Mouse (Mus musculus) kidney, postnatal 0 days (tissue): ENCODE measurements around the gene Dnal1. TPM values are rescaled to one million over a fixed set of nuclear protein-coding genes. Genes with fewer than 3 reads are reported as not detected.
A peak's percentile ranks its signal among the peaks of the same experiment; 100 is the strongest.

Experiments
- ATAC-seq: fragments of 200-750 bp; cut with Nextera tagmentation; replicated peaks from 2 replicates; pipeline ENCODE4 v1.8.0; 2017; ENCODE audit warnings: low read depth, moderate number of reproducible peaks, moderate TSS enrichment, moderate library complexity; ENCODE audit not compliant: low FRiP score
- DNase-seq: peaks from one replicate; pipeline ENCODE4 v3.0.0-alpha.2; 2016; ENCODE audit warnings: low spot score
- H3K27ac ChIP-seq: fragments of 300-500 bp; sonication (generic); 2 replicates; pipeline ENCODE4 v1.5.1; 2014; ENCODE audit warnings: mild to moderate bottlenecking
- H3K27me3 ChIP-seq: fragments of 300-500 bp; sonication (generic); 2 replicates; pipeline ENCODE4 v1.6.1; 2014; ENCODE audit warnings: low read length, mixed read lengths; ENCODE audit not compliant: insufficient read depth
- H3K36me3 ChIP-seq: fragments of 300-500 bp; sonication (generic); 2 replicates; pipeline ENCODE4 v1.6.1; 2014; ENCODE audit warnings: low read length, mixed read lengths; ENCODE audit not compliant: insufficient read depth
- H3K4me1 ChIP-seq: fragments of 300-500 bp; sonication (generic); replicated peaks from 2 replicates; pipeline ENCODE4 v1.6.1; 2014; ENCODE audit warnings: antibody characterized with exemption, low read length, mixed read lengths; ENCODE audit not compliant: insufficient read depth
- H3K4me2 ChIP-seq: fragments of 300-500 bp; sonication (generic); 2 replicates; pipeline ENCODE4 v1.6.1; 2014; ENCODE audit warnings: mild to moderate bottlenecking, low read length, moderate library complexity, mixed read lengths
- H3K4me3 ChIP-seq: fragments of 300-500 bp; sonication (generic); replicated peaks from 2 replicates; pipeline ENCODE4 v1.5.1; 2014; ENCODE audit warnings: low read depth, low read length
- H3K9ac ChIP-seq: fragments of 300-500 bp; sonication (generic); 2 replicates; pipeline ENCODE4 v1.6.1; 2014; ENCODE audit warnings: low read depth, low read length
- H3K9me3 ChIP-seq: fragments of 300-500 bp; sonication (generic); replicated peaks from 2 replicates; pipeline ENCODE4 v1.6.1; 2016; ENCODE audit warnings: low read length, inconsistent platforms, mixed read lengths
- CTCF ChIP-seq: IDR thresholded peaks from 2 replicates; pipeline ENCODE4 v1.5.1; 2016; ENCODE audit warnings: antibody characterized with exemption, low read depth, mild to moderate bottlenecking, moderate library complexity
- whole genome bisulfite sequencing: fragments of 180-500 bp; shearing (Covaris S2); extraction: QIAGEN DNeasy Blood & Tissue Kit; methylation state at CpG from one replicate; pipeline ENCODE4 v1.1.7; 2014; 5-methylcytosine and 5-hydroxymethylcytosine counted together
- polyA plus RNA-seq: library from polyadenylated mRNA; unstranded; fragments of >200 nt; fragmentation: Nextera tagmentation; extraction: Ambion mirVana; gene quantifications from 2 replicates; pipeline ENCODE4 v1.2.1, GENCODE M21; 2015

Dnal1 gene
- polyA plus RNA-seq, 1 experiment from 2014 or later: 3.4 TPM

DNA sequence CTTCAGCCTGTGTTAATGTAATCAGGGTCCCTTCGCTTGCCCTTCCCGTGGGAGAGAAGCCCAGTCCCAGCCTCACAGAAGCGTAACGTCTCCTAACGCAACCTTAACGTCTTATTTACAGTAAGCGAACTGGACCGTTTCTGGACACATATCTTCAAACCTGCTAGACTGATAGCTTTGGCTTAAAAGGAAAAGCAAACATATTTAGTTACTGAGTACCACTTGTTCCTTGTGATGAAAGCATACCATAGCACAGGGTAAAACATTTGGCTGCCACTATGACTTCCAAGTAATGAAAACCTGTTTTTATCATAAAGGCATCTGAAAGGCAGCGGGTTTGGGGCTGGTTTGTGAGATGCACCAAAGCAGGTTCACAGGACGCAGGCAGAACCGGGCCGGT, 11.7 kb downstream of the Dnal1 start:
- Histone ChIP-seq H3K9ac (no peak overlapping the region), H3K4me3 (no peak overlapping the region), H3K36me3 (no peaks in the 10 kb centered on the region), H3K9me3 (no peaks in the 10 kb centered on the region), H3K4me1 (no peaks in the 10 kb centered on the region), H3K27ac (no peak overlapping the region), H3K27me3 (no peaks in the 10 kb centered on the region), H3K4me2 (no peak overlapping the region)
- DNase-seq (no peak), ATAC-seq (no peak)
- TF ChIP-seq CTCF: no peak
- 67% methylated on average over 12 of the region's 12 CpGs for WGBS

DNA sequence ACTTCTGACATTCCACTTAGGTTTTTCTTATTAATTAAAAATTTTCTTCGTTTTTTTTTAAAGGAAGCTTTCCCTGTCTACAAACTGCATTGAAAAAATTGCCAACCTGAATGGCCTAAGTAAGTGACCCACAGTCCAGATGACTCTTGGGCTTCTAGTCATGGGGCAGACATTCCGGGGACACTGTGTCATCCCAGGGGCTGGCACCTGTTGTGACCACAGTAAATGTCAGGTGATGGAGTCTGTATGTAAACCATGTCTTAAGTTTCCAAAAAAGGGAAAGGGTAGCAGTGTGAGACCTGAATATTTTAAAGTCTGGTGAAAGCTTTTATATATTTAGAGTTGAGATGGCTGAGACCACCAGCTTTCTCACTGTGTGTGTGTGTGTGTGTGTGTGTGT, 12.7 kb downstream of the Dnal1 start:
- WGBS: 83% methylated on average over 2 of the region's 2 CpGs
- Histone ChIP-seq H3K4me3 (no peak overlapping the region), H3K27ac (no peak overlapping the region), H3K36me3 (0 out of 2 replicates have a peak, but pooled peaks cover 4% of the 10 kb centered on the region), H3K4me1 (no peaks in the 10 kb centered on the region), H3K9me3 (no peaks in the 10 kb centered on the region), H3K9ac (no peak overlapping the region), H3K27me3 (no peaks in the 10 kb centered on the region), H3K4me2 (no peak overlapping the region)
- ATAC-seq (no peak), DNase-seq (no peak)
- TF ChIP-seq CTCF: no peak

DNA sequence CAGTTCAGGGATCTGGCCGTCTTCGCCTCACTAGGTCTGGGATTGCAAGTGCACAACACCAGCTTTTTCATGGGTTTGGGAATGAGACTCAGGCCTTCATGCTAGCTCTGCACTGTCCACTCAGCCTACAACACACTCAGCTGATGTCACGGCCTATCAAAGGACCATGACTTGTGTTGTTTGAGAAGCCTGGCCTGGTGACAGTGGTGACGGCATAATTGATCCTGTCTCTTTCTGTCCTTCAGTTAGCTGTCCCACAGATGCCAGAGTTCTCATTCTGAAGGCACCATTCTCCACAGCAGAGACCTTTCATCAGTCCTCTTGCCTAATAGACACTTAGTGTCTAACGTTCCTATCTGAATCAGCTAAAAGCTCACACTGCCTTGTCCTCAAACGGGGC, 14.4 kb downstream of the Dnal1 start:
- Histone ChIP-seq H3K9me3 (no peaks in the 10 kb centered on the region), H3K4me2 (no peak overlapping the region), H3K27ac (no peak overlapping the region), H3K36me3 (0 out of 2 replicates have a peak, but pooled peaks cover 7% of the 10 kb centered on the region), H3K4me1 (no peaks in the 10 kb centered on the region), H3K9ac (no peak overlapping the region), H3K4me3 (no peak overlapping the region), H3K27me3 (no peaks in the 10 kb centered on the region)
- TF ChIP-seq CTCF: no peak
- ATAC-seq (no peak), DNase-seq (no peak)
- 88% methylated on average over 6 of the region's 6 CpGs for WGBS

DNA sequence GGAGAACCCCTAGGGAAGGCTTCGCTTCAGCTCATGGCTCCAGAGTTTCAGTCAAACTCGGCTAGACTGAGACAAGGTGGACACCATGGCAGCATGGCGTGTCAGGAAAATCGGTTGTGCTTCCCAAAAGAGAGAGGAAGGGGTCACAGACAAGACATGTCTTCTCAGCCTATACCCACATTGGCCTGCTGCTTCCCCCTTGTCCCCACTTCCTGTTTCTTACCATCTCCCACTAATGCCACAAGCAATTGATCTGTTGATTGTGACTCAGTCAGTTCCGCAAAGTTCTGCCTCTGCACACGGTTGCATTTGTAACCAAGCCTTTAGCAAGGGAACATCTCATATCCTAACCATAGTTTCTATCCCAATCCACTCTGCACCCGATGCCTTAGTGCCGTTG, 15.8 kb downstream of the Dnal1 start:
- ATAC-seq: no peak
- Histone ChIP-seq H3K27me3 (no peaks in the 10 kb centered on the region), H3K4me3 (no peak overlapping the region), H3K36me3 (0 out of 2 replicates have a peak, but pooled peaks cover 7% of the 10 kb centered on the region), H3K4me2 (no peak overlapping the region), H3K9ac (no peak overlapping the region), H3K27ac (no peak overlapping the region), H3K4me1 (no peaks in the 10 kb centered on the region), H3K9me3 (no peaks in the 10 kb centered on the region)
- no peak for DNase-seq
- TF ChIP-seq CTCF: no peak
- WGBS: 92% methylated on average over 7 of the region's 8 CpGs

DNA sequence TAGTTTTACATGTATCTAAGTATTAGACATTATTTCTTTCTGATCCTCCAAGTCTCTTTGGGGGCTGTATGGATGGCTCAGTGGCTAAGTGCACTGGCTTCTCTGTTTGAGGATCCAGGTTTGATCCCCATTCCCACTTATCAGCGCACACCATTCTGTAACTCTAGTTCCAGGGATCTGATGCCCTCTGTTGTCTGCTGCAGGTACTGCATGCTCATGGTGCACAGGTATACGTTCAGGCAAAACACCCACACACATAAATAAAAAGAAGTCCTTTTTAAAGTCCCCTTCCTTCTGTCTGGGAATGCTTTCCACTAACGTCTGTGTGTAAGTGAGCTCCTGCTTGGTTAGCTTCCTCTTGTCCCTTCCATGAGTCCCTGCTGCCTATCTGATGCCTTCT, 18.1 kb downstream of the Dnal1 start:
- H3K9ac ChIP-seq: no peak overlapping the region
- DNase-seq: peak; percentile 24
- WGBS: 69% methylated on average over 3 of the region's 3 CpGs
- H3K9me3 ChIP-seq: no peaks in the 10 kb centered on the region
- peak; percentile 67 for TF ChIP-seq CTCF
- H3K4me3 ChIP-seq: no peak overlapping the region
- H3K27ac ChIP-seq: no peak overlapping the region
- no peaks in the 10 kb centered on the region for H3K4me1 ChIP-seq
- 0 out of 2 replicates have a peak, but pooled peaks cover 16% of the 10 kb centered on the region for H3K36me3 ChIP-seq
- H3K4me2 ChIP-seq: no peak overlapping the region
- ATAC-seq: no peak
- no peaks in the 10 kb centered on the region for H3K27me3 ChIP-seq

DNA sequence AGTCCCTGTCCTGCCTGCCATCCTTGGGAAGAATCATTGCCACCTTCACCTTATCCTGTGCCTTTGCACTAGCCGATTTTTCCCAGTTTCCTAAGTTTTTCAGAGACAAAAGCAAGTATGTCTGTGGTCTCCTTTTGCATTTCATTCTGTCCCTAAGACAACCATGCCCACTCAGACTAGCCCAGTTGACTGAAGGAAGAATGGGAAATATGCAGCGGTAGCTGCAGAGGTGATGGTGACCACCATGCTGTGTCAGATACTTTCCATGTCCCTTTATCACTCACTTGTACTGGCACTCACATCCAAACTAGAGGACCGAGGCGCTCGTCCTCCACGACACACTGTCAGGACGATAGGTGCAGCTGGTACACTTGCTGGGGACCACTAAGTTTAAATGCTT, 23.0 kb downstream of the Dnal1 start:
- H3K27me3 ChIP-seq: no peaks in the 10 kb centered on the region
- no peaks in the 10 kb centered on the region for H3K4me1 ChIP-seq
- ATAC-seq (no peak), DNase-seq (no peak)
- 94% methylated on average over 7 of the region's 7 CpGs for WGBS
- no peak overlapping the region for H3K4me2 ChIP-seq
- H3K9ac ChIP-seq: no peak overlapping the region
- TF ChIP-seq CTCF: no peak
- H3K9me3 ChIP-seq: no peaks in the 10 kb centered on the region
- H3K27ac ChIP-seq: no peak overlapping the region
- peaks cover 16% of the 10 kb centered on the region; the same call in 1 of the 2 replicates for H3K36me3 ChIP-seq
- H3K4me3 ChIP-seq: no peak overlapping the region

DNA sequence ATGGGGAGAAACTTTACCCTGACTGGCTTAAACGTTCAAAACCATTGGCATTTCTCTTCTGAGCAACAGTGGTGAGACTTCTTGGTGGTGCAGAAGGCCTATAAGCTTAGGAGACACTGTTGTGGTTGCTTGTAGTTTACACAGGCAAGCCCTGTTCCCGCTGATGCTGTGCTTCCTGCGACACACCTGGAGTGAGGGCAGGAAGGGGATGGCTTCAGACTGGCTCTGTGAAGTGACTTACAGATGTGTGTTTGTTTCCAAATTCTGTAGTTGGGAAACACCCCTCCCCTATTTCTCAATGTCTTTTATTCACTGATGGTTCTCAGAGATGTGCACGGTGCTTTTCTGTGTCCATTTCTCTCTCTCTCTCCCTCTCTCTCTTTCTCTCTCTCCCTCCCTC, 26.0 kb downstream of the Dnal1 start:
- 68% methylated on average over 4 of the region's 4 CpGs for WGBS
- no peak for TF ChIP-seq CTCF
- Histone ChIP-seq H3K9me3 (no peaks in the 10 kb centered on the region), H3K4me2 (no peak overlapping the region), H3K27ac (no peak overlapping the region), H3K27me3 (no peaks in the 10 kb centered on the region), H3K36me3 (peaks cover 15% of the 10 kb centered on the region; the same call in 1 of the 2 replicates), H3K9ac (no peak overlapping the region), H3K4me3 (no peak overlapping the region), H3K4me1 (no peaks in the 10 kb centered on the region)
- ATAC-seq (no peak), DNase-seq (no peak)
